Mouse (Mus musculus) lung, adult 2 months (tissue): ENCODE data around the gene Alcam.

ENCODE experiments used
- CTCF ChIP-seq: fragments of 200-500 bp; IDR thresholded peaks from 2 replicates; pipeline ENCODE4 v1.5.1; 2011; ENCODE audit warnings: mild to moderate bottlenecking, low read length, control low read depth; ENCODE audit not compliant: insufficient read depth
- POLR2A ChIP-seq: fragments of 200-500 bp; IDR thresholded peaks from 2 replicates; pipeline ENCODE4 v1.6.1; 2011; ENCODE audit warnings: low read depth, mild to moderate bottlenecking, control low read depth, low read length, borderline replicate concordance; ENCODE audit errors: extremely low read depth

- TF ChIP-seq CTCF (no peak), POLR2A (no peak)
These were observed 157.5 kb downstream of the Alcam start for GRCm38 (mm10) chr16:52296376-52296775.
